Mouse (Mus musculus) retina, embryonic 14.5 days (tissue): ENCODE measurements around the gene Dvl3.

Experiments used
- DNase-seq: peaks from one replicate; pipeline ENCODE4 v3.0.0-alpha.2; 2015; ENCODE audit warnings: low spot score

Gene Dvl3

GRCm38 (mm10) chr16:20547423-20547822 lies 30.6 kb downstream of the Dvl3 start:
- no peak for DNase-seq

- DNase-seq: peak; percentile 99
Observed at GRCm38 (mm10) chr16:20548096-20548948, 31.5 kb downstream of the Dvl3 start, which contains the start of gene Abcf3. Gene Abcf3 (plus strand): TSS chr16:20548577.

- DNase-seq: no peak
Observed at GRCm38 (mm10) chr16:20549161-20549560, 32.4 kb downstream of the Dvl3 start.

- DNase-seq: no peak
Observed at GRCm38 (mm10) chr16:20551691-20552090, 34.9 kb downstream of the Dvl3 start.

GRCm38 (mm10) chr16:20552594-20552993 lies 35.8 kb downstream of the Dvl3 start:
- no peak for DNase-seq

- DNase-seq: no peak
Observed at GRCm38 (mm10) chr16:20555000-20555399, 38.2 kb downstream of the Dvl3 start.

GRCm38 (mm10) chr16:20557381-20557780 lies 40.6 kb downstream of the Dvl3 start:
- no peak for DNase-seq

GRCm38 (mm10) chr16:20565075-20565474 lies 48.3 kb downstream of the Dvl3 start:
- no peak for DNase-seq
